Mouse (Mus musculus) Patski (cell line): ENCODE measurements around the gene Axl. TPM values are rescaled to one million over a fixed set of nuclear protein-coding genes. Genes with fewer than 3 reads are reported as not detected.
A peak's percentile ranks its signal among the peaks of the same experiment; 100 is the strongest.

Experiments
- ATAC-seq: fragments of 100-300 bp; one replicate; pipeline ENCODE4 v1.8.0; 2021
- CTCF ChIA-PET: fragments of 350-600 bp; sonication (Branson Sonifier 250); formaldehyde crosslinking; loops from one replicate; lab custom pipeline; 2022; ENCODE audit warnings: inconsistent platforms; lab: Charles Lee
- POLR2A ChIA-PET: fragments of 350-600 bp; sonication (Branson Sonifier 250); formaldehyde crosslinking; loops from one replicate; lab custom pipeline; 2022; ENCODE audit warnings: antibody characterized with exemption, inconsistent platforms; lab: Charles Lee
- DNase-seq: peaks from one replicate; pipeline ENCODE4 v3.0.0-alpha.2; 2011; ENCODE audit warnings: low read depth, low spot score
- H3K27me3 ChIP-seq: fragments of 371-371 bp; one replicate; pipeline ENCODE4 v1.5.1; 2021
- CTCF ChIP-seq: fragments of 100-300 bp; IDR thresholded peaks from one replicate; pipeline ENCODE4 v1.5.1; 2021
- in situ Hi-C: fragments of 300-500 bp; cut with MboI; formaldehyde crosslinking; loops from 3 replicates; pipeline ENCODE4 v1.11.1; 2018; ENCODE audit warnings: low pct_unique_long_range_greater_than_20kb, mixed read lengths
- polyA plus RNA-seq: library from polyadenylated mRNA; unstranded; gene quantifications from one replicate; pipeline ENCODE4 v1.2.3, GENCODE M21; 2021

The Axl gene
- polyA plus RNA-seq, 1 experiment from 2014 or later: 473 TPM

- in situ Hi-C loops: no loop called here
- TF ChIP-seq CTCF: no peak
- no peaks in the 10 kb centered on the region for H3K27me3 ChIP-seq
- DNase-seq: no peak
- POLR2A ChIA-PET: no interaction called here
- CTCF ChIA-PET: interaction anchor here (1.0 to 3.0 kb wide), 4 partner anchors 9 to 82 kb away, joined by 3 to 9 read pairs (median 4); no protein-coding TSS in a partner anchor
- ATAC-seq: no peak
Observed at GRCm38 (mm10) chr7:25814711-25815110, 26.2 kb upstream of the Axl start.

GRCm38 (mm10) chr7:25812195-25812594 is 23.7 kb upstream of the Axl start:
- CTCF ChIA-PET: interaction anchor here (1.3 to 1.6 kb wide), 2 partner anchors 44 to 76 kb away, joined by 3 to 4 read pairs; no protein-coding TSS in a partner anchor
- ATAC-seq (peak; percentile 85), DNase-seq (no peak)
- H3K27me3 ChIP-seq: no peaks in the 10 kb centered on the region
- no peak for TF ChIP-seq CTCF
- POLR2A ChIA-PET: no interaction called here
- in situ Hi-C loops: no loop called here

- CTCF ChIA-PET: interaction anchor here (1.3 to 1.6 kb wide), 2 partner anchors 43 to 75 kb away, joined by 3 to 4 read pairs; no protein-coding TSS in a partner anchor
- TF ChIP-seq CTCF: no peak
- in situ Hi-C loops: no loop called here
- H3K27me3 ChIP-seq: no peaks in the 10 kb centered on the region
- no peak for ATAC-seq
- no peak for DNase-seq
- POLR2A ChIA-PET: interaction anchor here (0.7 kb wide), 1 partner anchor 56 kb away, joined by 3 read pairs; no protein-coding TSS in a partner anchor
Observed at GRCm38 (mm10) chr7:25811716-25812115, 23.2 kb upstream of the Axl start.

- no peaks in the 10 kb centered on the region for H3K27me3 ChIP-seq
- ChIA-PET POLR2A (interaction anchor here (0.6 to 1.5 kb wide), 2 partner anchors 16 to 90 kb away, joined by 4 read pairs; no protein-coding TSS in a partner anchor), CTCF (interaction anchor here (0.6 to 3.2 kb wide), 17 partner anchors 8 to 123 kb away, joined by 3 to 22 read pairs (median 5); partner anchors contain the start of genes Axl, Cyp2s1 and Hnrnpul1)
- DNase-seq (no peak), ATAC-seq (peak; percentile 76)
- in situ Hi-C loops: no loop called here
- TF ChIP-seq CTCF: peak; percentile 87
Observed at GRCm38 (mm10) chr7:25805631-25806343, 17.3 kb upstream of the Axl start.

GRCm38 (mm10) chr7:25804792-25805191 is 16.3 kb upstream of the Axl start:
- no peak for TF ChIP-seq CTCF
- ChIA-PET POLR2A (interaction anchor here (0.6 to 1.5 kb wide), 3 partner anchors 15 to 89 kb away, joined by 4 read pairs; partner anchors contain the start of gene Axl), CTCF (interaction anchor here (0.6 to 3.2 kb wide), 17 partner anchors 9 to 122 kb away, joined by 3 to 22 read pairs (median 5); partner anchors contain the start of genes Axl, Cyp2s1 and Hnrnpul1)
- DNase-seq: no peak
- no peak for ATAC-seq
- in situ Hi-C loops: no loop called here
- no peaks in the 10 kb centered on the region for H3K27me3 ChIP-seq

GRCm38 (mm10) chr7:25803460-25803859 is 15.0 kb upstream of the Axl start:
- DNase-seq (no peak), ATAC-seq (no peak)
- CTCF ChIA-PET: interaction anchor here (1.6 to 3.2 kb wide), 2 partner anchors 14 to 49 kb away, joined by 9 to 22 read pairs; partner anchors contain the start of gene Hnrnpul1
- TF ChIP-seq CTCF: no peak
- H3K27me3 ChIP-seq: no peaks in the 10 kb centered on the region
- in situ Hi-C loops: no loop called here
- POLR2A ChIA-PET: no interaction called here

GRCm38 (mm10) chr7:25802241-25803125 is 14.0 kb upstream of the Axl start:
- no peak for TF ChIP-seq CTCF
- no peak for ATAC-seq
- CTCF ChIA-PET: interaction anchor here (1.1 to 1.6 kb wide), 2 partner anchors 9 to 13 kb away, joined by 5 to 9 read pairs; no protein-coding TSS in a partner anchor
- DNase-seq: no peak
- POLR2A ChIA-PET: no interaction called here
- H3K27me3 ChIP-seq: no peaks in the 10 kb centered on the region
- in situ Hi-C loops: no loop called here

GRCm38 (mm10) chr7:25801031-25801430 is 12.5 kb upstream of the Axl start:
- no peak for TF ChIP-seq CTCF
- no peaks in the 10 kb centered on the region for H3K27me3 ChIP-seq
- DNase-seq: no peak
- ChIA-PET POLR2A (no interaction called here), CTCF (interaction anchor here (1.0 kb wide), 1 partner anchor 12 kb away, joined by 3 read pairs; no protein-coding TSS in a partner anchor)
- no peak for ATAC-seq
- in situ Hi-C loops: no loop called here

GRCm38 (mm10) chr7:25799369-25799768 is 10.9 kb upstream of the Axl start:
- no peak for TF ChIP-seq CTCF
- in situ Hi-C loops: no loop called here

GRCm38 (mm10) chr7:25798540-25798939 is 10.0 kb upstream of the Axl start:
- ATAC-seq: no peak
- in situ Hi-C loops: no loop called here
- ChIA-PET CTCF (interaction anchor here (1.4 kb wide), 1 partner anchor 9 kb away, joined by 4 read pairs; no protein-coding TSS in a partner anchor), POLR2A (no interaction called here)
- no peak for DNase-seq
- H3K27me3 ChIP-seq: no peaks in the 10 kb centered on the region
- TF ChIP-seq CTCF: peak; percentile 45

More at GRCm38 (mm10) chr7:25799369-25799768, 10.9 kb upstream of the Axl start:
- ChIA-PET POLR2A (no interaction called here), CTCF (interaction anchor here (1.4 kb wide), 1 partner anchor 10 kb away, joined by 4 read pairs; no protein-coding TSS in a partner anchor)
- no peak for ATAC-seq
- no peak for DNase-seq
- H3K27me3 ChIP-seq: no peaks in the 10 kb centered on the region
